Mouse (Mus musculus) forebrain, embryonic 11.5 days (tissue): ENCODE data around the gene Gm10840. TPM values are rescaled to one million over a fixed set of nuclear protein-coding genes. Genes with fewer than 3 reads are reported as not detected.

Source experiments
- ATAC-seq: fragments of 200-750 bp; cut with Nextera tagmentation; replicated peaks from 2 replicates; pipeline ENCODE4 v1.8.0; 2017; ENCODE audit warnings: moderate TSS enrichment; ENCODE audit not compliant: low FRiP score
- DNase-seq: peaks from one replicate; pipeline ENCODE4 v3.0.0-alpha.2; 2017; ENCODE audit warnings: low spot score
- H3K27ac ChIP-seq: fragments of 300-500 bp; sonication (generic); 2 replicates; pipeline ENCODE4 v1.5.1; 2014; ENCODE audit warnings: low read depth, low read length
- H3K27me3 ChIP-seq: fragments of 300-500 bp; sonication (generic); 2 replicates; pipeline ENCODE4 v1.6.1; 2014; ENCODE audit warnings: mild to moderate bottlenecking, low read length, mixed read lengths; ENCODE audit not compliant: control insufficient read depth, insufficient read depth
- H3K36me3 ChIP-seq: fragments of 300-500 bp; sonication (generic); 2 replicates; pipeline ENCODE4 v1.6.1; 2014; ENCODE audit warnings: mild to moderate bottlenecking, low read length, moderate library complexity, mixed read lengths; ENCODE audit not compliant: control insufficient read depth, insufficient read depth
- H3K4me1 ChIP-seq: fragments of 300-500 bp; sonication (generic); replicated peaks from 2 replicates; pipeline ENCODE4 v1.6.1; 2014; ENCODE audit warnings: low read length, mixed read lengths; ENCODE audit not compliant: control insufficient read depth, insufficient read depth
- H3K4me2 ChIP-seq: fragments of 300-500 bp; sonication (generic); 2 replicates; pipeline ENCODE4 v1.6.1; 2014; ENCODE audit warnings: low read depth, mild to moderate bottlenecking, low read length, moderate library complexity, mixed read lengths; ENCODE audit not compliant: severe bottlenecking
- H3K4me3 ChIP-seq: fragments of 300-500 bp; sonication (generic); 2 replicates; pipeline ENCODE4 v1.5.1; 2014; ENCODE audit warnings: low read depth, low read length
- H3K9ac ChIP-seq: fragments of 300-500 bp; sonication (generic); 2 replicates; pipeline ENCODE4 v1.6.1; 2014; ENCODE audit warnings: low read length
- H3K9me3 ChIP-seq: fragments of 300-500 bp; sonication (generic); 2 replicates; pipeline ENCODE4 v1.6.1; 2016; ENCODE audit warnings: low read length, mixed read lengths; ENCODE audit not compliant: control insufficient read depth
- WGBS: fragments of 180-500 bp; shearing (Covaris S2); extraction: QIAGEN DNeasy Blood & Tissue Kit; methylation state at CpG from one replicate; pipeline ENCODE4 v1.1.7; 2014; 5-methylcytosine and 5-hydroxymethylcytosine counted together
- polyA plus RNA-seq: library from polyadenylated mRNA; unstranded; fragments of >200 nt; fragmentation: Nextera tagmentation; extraction: Ambion mirVana; gene quantifications from 2 replicates; pipeline ENCODE4 v1.2.1, GENCODE M21; 2014

Gm10840 gene
- polyA plus RNA-seq, 1 experiment from 2014 or later, result not detected

GRCm38 (mm10) chr11:106170807-106171206 lies 10.2 kb downstream of the Gm10840 start:
- Histone ChIP-seq H3K9me3 (no peaks in the 10 kb centered on the region), H3K27ac (no peak overlapping the region), H3K9ac (no peak overlapping the region), H3K36me3 (peaks cover 5% of the 10 kb centered on the region; the same call in 1 of the 2 replicates), H3K4me1 (no peaks in the 10 kb centered on the region), H3K27me3 (no peaks in the 10 kb centered on the region), H3K4me2 (no peak overlapping the region), H3K4me3 (no peak overlapping the region)
- 76% methylated on average over 7 of the region's 7 CpGs for WGBS
- no peak for DNase-seq
- ATAC-seq, result no peak

GRCm38 (mm10) chr11:106173228-106173627 lies 12.6 kb downstream of the Gm10840 start:
- H3K36me3 ChIP-seq, result no peaks in the 10 kb centered on the region; the same call in 1 of the 2 replicates
- no peak overlapping the region for H3K9ac ChIP-seq
- 89% methylated on average over 2 of the region's 2 CpGs for WGBS
- no peak for ATAC-seq
- no peaks in the 10 kb centered on the region for H3K4me1 ChIP-seq
- no peak for DNase-seq
- H3K4me2 ChIP-seq, result no peak overlapping the region
- H3K27ac ChIP-seq, result no peak overlapping the region
- H3K9me3 ChIP-seq, result no peaks in the 10 kb centered on the region
- no peak overlapping the region for H3K4me3 ChIP-seq
- no peaks in the 10 kb centered on the region for H3K27me3 ChIP-seq

DNA sequence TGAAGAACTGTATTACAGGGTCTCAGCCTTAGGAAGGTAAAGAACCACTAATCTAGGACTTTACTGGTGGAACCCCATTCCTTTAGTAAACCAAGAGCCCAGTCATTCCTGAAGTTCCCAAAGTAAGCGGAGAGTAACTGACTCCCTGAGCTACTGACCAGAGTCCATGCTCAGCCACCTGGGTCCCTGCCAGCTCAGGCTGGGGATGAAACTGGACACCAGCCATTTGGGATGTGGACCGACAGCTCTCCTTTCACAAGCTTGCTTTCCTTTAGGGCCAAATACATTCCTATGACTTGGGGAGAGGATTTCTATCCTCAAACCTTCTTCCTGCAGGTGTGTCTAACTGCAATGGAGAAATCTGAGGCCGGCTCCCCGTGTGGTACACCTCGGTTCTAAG lies 13.7 kb downstream of the Gm10840 start:
- no peak overlapping the region for H3K4me3 ChIP-seq
- DNase-seq (no peak), ATAC-seq (no peak)

GRCm38 (mm10) chr11:106175081-106175480 lies 14.4 kb downstream of the Gm10840 start:
- Histone ChIP-seq H3K9me3 (no peaks in the 10 kb centered on the region), H3K27me3 (no peaks in the 10 kb centered on the region), H3K27ac (no peak overlapping the region), H3K9ac (no peak overlapping the region), H3K36me3 (no peaks in the 10 kb centered on the region), H3K4me2 (no peak overlapping the region), H3K4me3 (no peak overlapping the region), H3K4me1 (no peaks in the 10 kb centered on the region)
- DNase-seq (no peak), ATAC-seq (no peak)
- 83% methylated on average over 3 of the region's 3 CpGs for WGBS

More for the DNA sequence above, 13.7 kb downstream of the Gm10840 start:
- 83% methylated on average over 5 of the region's 5 CpGs for WGBS
- H3K4me2 ChIP-seq, result no peak overlapping the region
- no peaks in the 10 kb centered on the region for H3K27me3 ChIP-seq
- no peak overlapping the region for H3K27ac ChIP-seq
- no peak overlapping the region for H3K9ac ChIP-seq
- H3K36me3 ChIP-seq, result no peaks in the 10 kb centered on the region
- no peaks in the 10 kb centered on the region for H3K9me3 ChIP-seq
- H3K4me1 ChIP-seq, result no peaks in the 10 kb centered on the region

DNA sequence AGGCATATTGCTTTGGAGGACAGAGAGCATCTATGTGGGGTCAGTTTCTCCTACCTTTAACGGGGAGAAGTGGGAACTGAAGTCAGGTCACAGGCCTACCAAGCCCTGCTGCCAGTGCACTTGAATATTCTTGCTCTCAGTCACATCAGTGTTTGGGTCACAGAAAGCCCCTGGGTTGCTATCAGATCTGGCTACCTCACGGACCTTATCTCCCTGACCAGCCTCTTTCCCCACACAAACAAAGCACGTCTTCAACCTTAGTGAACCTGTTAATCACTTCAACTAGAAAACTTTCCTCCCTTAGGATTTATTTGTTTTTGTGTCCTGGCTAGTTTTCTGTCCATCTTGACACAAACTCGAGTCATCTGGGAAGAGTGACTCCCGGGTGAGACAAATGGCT lies 15.7 kb downstream of the Gm10840 start:
- 89% methylated on average over 5 of the region's 5 CpGs for WGBS
- no peaks in the 10 kb centered on the region for H3K4me1 ChIP-seq

DNA sequence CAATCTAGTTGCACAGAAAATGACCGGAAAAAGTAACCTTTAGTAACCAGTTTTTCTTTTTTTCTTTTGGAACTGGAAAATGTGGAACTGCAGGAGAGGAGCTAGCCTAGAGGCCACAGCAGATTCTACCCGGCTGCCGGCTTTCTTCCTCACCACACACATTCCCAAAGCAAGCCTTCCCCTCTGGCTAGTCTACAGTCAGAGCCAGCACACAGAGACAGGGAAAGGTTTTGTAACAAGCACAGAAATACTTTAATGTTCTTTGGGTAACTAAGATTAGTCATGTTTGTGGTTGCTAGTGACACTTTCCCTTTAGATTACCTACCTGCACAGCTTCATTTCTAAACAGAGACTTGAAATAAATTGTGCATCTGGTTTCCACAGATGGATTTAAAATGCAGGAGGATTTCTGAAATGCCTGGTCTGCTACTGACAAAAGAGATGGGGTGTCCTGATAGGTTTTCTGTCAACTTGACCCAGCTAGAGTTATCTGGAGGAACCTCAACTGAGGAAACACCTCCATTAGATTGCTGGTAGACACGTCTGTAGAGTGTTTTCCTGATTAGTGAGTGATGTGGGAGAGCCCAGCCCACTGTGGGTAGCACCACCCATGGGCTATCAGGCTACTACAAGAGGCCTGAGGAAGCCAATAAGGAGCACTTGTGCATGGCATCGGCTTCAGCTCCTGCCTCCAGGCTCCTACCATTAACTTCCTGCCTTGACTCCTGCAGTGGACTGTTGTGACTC lies 17.6 kb downstream of the Gm10840 start:
- no peak overlapping the region for H3K27ac ChIP-seq
- no peaks in the 10 kb centered on the region for H3K4me1 ChIP-seq
- 84% methylated on average over 5 of the region's 5 CpGs for WGBS
- H3K9me3 ChIP-seq, result no peaks in the 10 kb centered on the region
- no peak overlapping the region for H3K4me2 ChIP-seq
- DNase-seq, result no peak
- H3K4me3 ChIP-seq, result no peak overlapping the region
- H3K36me3 ChIP-seq, result no peaks in the 10 kb centered on the region
- H3K27me3 ChIP-seq, result no peaks in the 10 kb centered on the region
- H3K9ac ChIP-seq, result no peak overlapping the region
- no peak for ATAC-seq

More for the DNA sequence above, 15.7 kb downstream of the Gm10840 start:
- H3K4me2 ChIP-seq, result no peak overlapping the region
- no peak for ATAC-seq
- no peak overlapping the region for H3K27ac ChIP-seq
- H3K9me3 ChIP-seq, result no peaks in the 10 kb centered on the region
- H3K9ac ChIP-seq, result no peak overlapping the region
- no peaks in the 10 kb centered on the region for H3K27me3 ChIP-seq
- H3K4me3 ChIP-seq, result no peak overlapping the region
- no peak for DNase-seq
- H3K36me3 ChIP-seq, result no peaks in the 10 kb centered on the region

GRCm38 (mm10) chr11:106179711-106180448 lies 19.2 kb downstream of the Gm10840 start:
- DNase-seq, result no peak
- ATAC-seq, result no peak
- 78% methylated on average over 7 of the region's 7 CpGs for WGBS

GRCm38 (mm10) chr11:106180449-106180801 lies 19.8 kb downstream of the Gm10840 start:
- no peak overlapping the region for H3K4me3 ChIP-seq
- WGBS, result 89% methylated on average over 2 of the region's 2 CpGs

More at GRCm38 (mm10) chr11:106179711-106180448, 19.2 kb downstream of the Gm10840 start:
- Histone ChIP-seq H3K4me2 (no peak overlapping the region), H3K9ac (no peak overlapping the region), H3K9me3 (no peaks in the 10 kb centered on the region), H3K36me3 (no peaks in the 10 kb centered on the region), H3K4me3 (no peak overlapping the region), H3K27me3 (no peaks in the 10 kb centered on the region), H3K27ac (no peak overlapping the region), H3K4me1 (no peaks in the 10 kb centered on the region)

More at GRCm38 (mm10) chr11:106180449-106180801, 19.8 kb downstream of the Gm10840 start:
- Histone ChIP-seq H3K27me3 (no peaks in the 10 kb centered on the region), H3K4me1 (no peaks in the 10 kb centered on the region), H3K27ac (no peak overlapping the region), H3K36me3 (no peaks in the 10 kb centered on the region), H3K9me3 (no peaks in the 10 kb centered on the region), H3K4me2 (no peak overlapping the region), H3K9ac (no peak overlapping the region)
- DNase-seq (no peak), ATAC-seq (no peak)
